Mouse (Mus musculus) frontal cortex, postnatal 25 days (tissue): ENCODE data around the gene Olfr9.
"Not testable (repeated sequence)": the region's sequence is repeated elsewhere in the genome, so short reads cannot be mapped to it uniquely, and the experiment has no call there.

Experiments used
- DNase-seq, 2 experiments: peaks; one replicate each; pipeline ENCODE4 v3.0.0; 2022; ENCODE audit warnings: low spot score in 2 of 2

The Olfr9 gene

GRCm38 (mm10) chr10:128989131-128989530 lies at the start of gene Olfr9:
TSS of gene Olfr9 (plus strand) at chr10:128989431.
- not testable (repeated sequence) for DNase-seq

DNA sequence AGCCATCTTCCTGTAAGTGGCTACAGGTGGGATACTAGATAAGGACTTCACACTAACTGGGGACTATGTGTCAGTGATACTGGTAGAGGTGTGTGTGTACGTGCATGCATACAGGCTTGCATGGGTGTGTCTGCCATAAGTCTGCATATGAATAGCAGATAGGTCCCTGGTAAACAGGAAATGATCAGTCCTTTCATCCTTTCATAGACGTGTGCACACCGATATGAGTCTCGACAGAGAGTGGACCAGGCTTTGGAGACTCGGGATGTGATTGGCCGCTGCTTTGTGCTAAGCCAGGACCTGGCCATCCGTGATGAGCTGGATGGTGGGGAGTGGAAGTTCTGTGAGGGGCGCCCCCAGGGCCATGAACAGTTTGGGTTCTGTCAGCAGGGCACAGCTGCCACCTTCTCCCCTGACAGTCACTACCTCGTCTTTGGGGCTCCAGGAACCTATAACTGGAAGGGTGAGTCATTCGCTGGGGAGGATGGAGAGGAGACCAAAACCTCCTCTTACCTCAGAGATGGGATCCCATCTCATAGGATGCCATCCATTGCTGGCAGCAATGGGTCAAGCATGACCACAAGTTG lies 48.7 kb upstream of the Olfr9 start:
- no peak for DNase-seq

- DNase-seq = no peak
These were observed 43.6 kb upstream of the Olfr9 start for GRCm38 (mm10) chr10:128945675-128946074.

DNA sequence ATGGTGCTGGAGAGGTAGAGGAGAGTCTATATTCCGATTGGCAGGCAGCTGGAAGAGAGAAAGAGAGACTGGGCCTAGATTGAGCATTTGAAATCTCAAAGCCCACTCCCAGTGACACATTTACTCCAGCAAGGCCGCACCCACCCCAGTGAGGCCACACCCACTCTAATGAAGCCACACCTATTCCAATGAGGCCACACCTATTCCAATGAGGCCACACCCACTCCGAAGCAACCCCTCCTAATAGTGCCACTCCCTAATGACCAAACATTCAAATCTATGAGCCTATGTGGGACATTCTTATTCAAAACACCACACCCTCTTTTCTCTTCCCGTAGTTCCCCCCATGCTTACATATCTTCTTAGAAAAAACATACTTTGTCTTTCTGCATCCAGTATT lies 41.7 kb upstream of the Olfr9 start:
- no peak for DNase-seq

- DNase-seq = no peak
These were observed 38.9 kb upstream of the Olfr9 start for GRCm38 (mm10) chr10:128950208-128950887.

GRCm38 (mm10) chr10:128958340-128958739 lies 30.9 kb upstream of the Olfr9 start:
- DNase-seq = no peak

GRCm38 (mm10) chr10:128960142-128960541 lies 29.1 kb upstream of the Olfr9 start:
- no peak for DNase-seq

DNA sequence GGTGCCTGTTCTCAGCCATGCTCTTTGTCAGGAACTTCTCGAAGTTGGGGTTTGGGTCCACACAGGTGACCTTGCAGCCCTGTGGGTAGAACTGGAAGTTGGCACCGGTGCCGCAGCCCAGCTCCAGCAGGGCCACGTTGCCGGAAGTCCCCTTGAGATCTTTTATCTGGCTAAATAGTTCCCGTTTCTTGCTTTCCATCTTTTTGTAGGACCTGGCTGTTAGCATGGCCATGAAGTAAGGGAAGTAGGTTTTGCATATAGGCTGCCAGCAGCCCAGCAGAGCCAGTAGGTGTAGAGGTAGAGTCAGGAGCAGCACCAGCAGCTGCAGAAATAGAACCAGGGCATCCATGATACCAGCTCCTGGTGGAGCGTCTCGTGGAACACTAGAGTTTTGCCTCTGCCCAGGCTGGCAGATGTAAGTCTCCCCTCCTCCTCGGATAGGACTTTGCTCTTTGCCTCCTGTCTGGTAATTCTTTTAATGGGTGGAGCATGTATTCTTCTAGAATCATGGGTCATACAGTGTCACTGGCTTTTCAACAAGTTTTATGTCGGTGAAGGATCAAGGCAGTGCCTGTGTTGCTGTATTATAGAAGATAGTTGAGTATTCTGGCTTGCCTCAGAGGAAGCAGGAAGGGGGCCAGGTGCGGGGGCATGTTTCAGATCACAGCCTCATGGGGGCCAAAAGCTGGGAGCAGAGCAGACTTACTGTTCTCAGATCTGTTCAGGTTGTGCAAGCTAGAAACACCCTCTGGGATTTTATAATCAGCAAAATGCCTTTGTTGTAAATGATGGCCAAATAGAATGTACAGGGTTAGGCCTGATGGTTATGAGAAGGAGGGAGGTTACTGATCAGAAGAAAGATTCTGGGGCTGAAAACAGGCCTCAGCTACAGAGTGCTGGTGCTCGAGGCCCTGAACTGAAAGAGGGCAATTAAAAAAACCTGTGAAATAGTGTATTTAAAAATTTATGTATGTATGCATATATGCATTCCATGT lies 28.3 kb upstream of the Olfr9 start, which contains the start of gene Mettl7b:
Gene Mettl7b, minus strand, starts transcription at position 399 of the 995 bp plus-strand sequence.
- no peak for DNase-seq

DNA sequence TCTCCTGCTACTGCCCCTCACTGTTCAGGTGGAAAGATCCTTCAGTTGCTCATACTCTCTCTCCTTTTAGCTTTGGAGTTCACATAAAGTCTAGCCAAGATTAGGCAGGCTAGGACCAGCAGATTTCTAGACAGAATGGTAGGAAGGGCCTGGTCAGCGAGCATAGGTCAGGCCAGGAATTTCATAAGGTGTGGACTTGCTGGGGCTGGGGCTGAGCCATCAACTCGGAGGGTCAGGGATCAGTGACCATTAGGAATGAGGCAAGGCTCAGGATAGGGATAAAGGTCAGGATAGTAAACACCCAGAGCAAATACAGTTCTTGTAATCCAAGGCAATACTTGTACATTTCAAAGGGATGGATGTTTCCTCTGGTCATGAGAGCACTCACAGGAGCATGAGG lies 24.3 kb upstream of the Olfr9 start:
- no peak for DNase-seq

GRCm38 (mm10) chr10:128965871-128966270 lies 23.4 kb upstream of the Olfr9 start:
- no peak for DNase-seq

DNA sequence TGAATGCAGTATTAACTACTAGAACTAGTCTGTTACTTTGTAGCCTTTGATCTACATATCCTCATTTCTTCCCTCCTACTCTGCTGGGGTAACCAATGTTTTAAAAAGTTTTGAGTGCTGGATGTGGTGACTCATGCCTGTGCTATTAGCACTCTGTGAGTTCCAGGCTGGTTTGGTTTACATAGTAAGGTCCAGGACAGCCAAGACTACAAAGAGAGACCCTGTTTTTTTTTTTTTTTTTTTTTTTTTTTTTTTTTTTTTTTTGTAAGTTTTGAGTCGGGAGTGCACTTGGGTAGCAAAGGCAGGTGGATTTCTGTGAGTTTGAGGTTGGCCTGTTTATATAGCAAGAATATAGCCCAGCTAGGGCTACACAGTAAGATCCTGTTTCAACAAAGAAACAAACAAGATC lies 20.9 kb upstream of the Olfr9 start:
- DNase-seq = no peak

DNA sequence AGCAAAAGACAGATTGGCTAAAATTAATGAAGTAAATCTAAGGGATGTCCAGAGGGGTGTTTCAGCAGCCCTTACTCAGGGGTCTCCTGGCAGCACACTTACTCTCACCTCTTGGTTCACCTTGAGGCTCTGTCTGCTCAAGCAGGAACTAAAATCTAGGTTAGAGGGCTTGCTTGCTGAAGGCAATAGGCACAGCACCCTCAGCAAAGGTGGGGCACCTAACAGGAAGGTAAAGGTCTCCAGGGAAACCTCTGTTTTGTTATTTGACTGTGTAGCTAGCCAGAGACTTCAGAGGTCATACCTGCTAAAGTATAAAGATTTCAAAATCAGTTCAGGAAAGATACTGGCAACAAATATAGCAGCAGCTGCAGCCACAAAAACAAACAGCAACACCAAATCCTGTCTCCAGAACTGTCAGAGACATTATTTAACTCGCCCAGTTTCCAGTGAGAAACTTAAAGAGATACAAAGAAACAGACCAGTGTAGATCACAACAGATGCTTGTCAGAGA lies 18.4 kb upstream of the Olfr9 start:
- no peak for DNase-seq

DNA sequence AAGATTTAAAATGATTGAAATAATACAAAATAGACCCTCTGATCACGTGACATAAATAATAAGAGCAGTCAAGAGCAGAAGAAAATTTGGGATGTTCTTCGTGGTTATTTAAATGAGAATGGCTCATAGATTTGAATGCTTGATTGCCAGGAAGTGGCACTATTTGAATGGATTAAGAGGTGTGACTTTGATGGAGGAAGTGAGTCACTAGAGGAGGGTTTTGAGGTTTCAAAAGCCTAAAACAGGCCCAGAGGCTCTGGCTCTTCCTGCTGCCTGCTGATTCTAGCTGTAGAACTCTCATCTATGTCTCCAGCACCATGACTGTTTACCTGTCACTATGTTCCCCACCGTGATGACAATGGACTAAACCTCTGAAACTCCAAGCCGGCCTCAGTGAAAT lies 16.4 kb upstream of the Olfr9 start:
- DNase-seq = no peak

DNA sequence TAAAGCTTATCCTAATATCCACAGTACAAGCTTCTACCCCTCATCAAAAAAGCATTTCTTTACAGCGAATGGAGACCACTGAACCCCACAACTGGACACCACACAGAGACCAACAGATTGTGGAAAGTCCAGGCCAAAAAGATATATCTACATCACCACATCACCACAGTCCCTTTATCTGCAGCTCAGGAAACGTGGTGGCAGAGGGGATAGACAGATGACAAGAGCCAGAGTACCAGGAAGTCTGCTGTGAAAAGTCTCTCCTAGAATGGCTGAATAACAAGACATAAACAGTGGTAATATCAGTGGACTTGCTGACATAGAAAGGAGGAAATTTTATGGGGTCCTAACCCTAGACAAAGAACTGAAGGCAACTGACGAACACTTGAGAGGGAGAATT lies 12.8 kb upstream of the Olfr9 start:
- DNase-seq = no peak

- peak; percentile 9 to 48 for DNase-seq
These were observed 11.6 kb upstream of the Olfr9 start for GRCm38 (mm10) chr10:128977522-128978114.

GRCm38 (mm10) chr10:128980644-128981365 lies 8.4 kb upstream of the Olfr9 start:
- DNase-seq = no peak

DNA sequence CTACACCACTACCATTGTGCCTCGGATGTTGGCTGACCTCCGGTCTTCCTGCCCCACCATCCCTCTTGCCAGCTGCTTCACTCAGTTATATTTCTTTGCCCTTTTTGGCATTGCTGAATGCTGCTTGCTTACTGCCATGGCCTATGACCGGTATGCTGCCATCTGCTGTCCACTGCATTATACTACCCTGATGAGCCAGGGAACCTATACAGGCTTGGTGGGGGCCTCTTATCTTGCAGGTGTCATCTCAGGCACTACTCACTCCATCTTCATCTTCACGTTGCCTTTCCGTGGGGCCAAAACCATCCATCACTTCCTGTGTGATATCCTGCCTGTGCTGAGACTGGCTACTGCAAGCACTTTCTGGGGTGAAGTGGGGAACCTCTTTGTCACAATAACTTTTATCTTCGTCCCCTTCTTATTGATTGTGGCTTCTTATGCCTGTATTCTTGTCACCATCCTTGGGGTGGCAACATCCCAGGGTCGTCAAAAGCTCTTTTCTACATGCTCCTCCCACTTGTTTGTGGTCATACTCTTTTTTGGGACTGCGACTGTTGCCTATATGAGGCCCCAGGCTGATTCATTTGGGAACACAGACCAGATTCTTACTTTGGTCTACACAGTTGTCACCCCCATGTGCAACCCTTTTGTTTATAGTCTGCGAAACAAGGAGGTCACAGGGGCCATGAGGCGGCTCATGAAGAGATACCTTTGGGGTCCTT lies 1.1 kb downstream of the Olfr9 start:
- not testable (repeated sequence) for DNase-seq

DNA sequence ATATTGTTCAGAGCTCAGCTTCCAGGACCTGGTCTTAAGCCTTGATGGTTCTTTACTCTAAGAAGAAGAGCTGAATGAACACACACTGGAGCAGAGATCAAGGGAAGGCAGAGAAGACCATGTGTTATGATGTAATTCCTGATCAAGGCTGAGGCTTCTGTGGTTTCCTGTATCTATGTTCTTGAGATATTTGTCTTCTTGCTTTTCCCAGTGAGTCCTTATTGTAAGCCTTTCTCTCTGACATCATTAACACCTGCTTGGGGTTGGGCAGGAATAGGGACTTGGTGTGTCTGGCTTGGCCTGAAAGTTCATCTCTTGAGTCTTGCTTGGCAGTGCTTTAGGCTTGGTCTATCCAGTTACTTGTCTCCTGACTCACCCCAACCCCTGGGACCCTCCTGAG lies 1.8 kb downstream of the Olfr9 start:
- no peak for DNase-seq

- no peak for DNase-seq
These were observed 6.6 kb downstream of the Olfr9 start for GRCm38 (mm10) chr10:128995796-128996195.

- no peak for DNase-seq
These were observed 7.4 kb downstream of the Olfr9 start for GRCm38 (mm10) chr10:128996523-128997040.
